Mouse (Mus musculus) heart, postnatal 14 days (tissue): Measurements from ENCODE around the gene C130074G19Rik. TPM values are rescaled to one million over a fixed set of nuclear protein-coding genes. Genes with fewer than 3 reads are reported as not detected.

Experiments
- DNase-seq, 2 experiments: peaks; one replicate each; pipeline ENCODE4 v3.0.0; 2021 to 2022
- intact Hi-C: fragments of 180-260 bp; cut with DNase I; formaldehyde crosslinking; loops from one replicate; pipeline ENCODE4 v1.15.1; 2025
- long read RNA-seq, 2 experiments: library from polyadenylated mRNA; stranded (forward); transcript quantifications; one replicate each; pipeline ENCODE4 v2.0.0; 2021
- total RNA-seq, 2 experiments: library from RNA; stranded (reverse); gene quantifications; 2 replicates each; pipeline ENCODE4 v1.2.3; 2021

C130074G19Rik gene
- 10 to 100 TPM; 24.1 to 30.3 TPM for total RNA-seq
- long read RNA-seq, experiment 1, partial matches to known transcripts: 0 of 7 reads
- long read RNA-seq, experiment 1, other reads (novel, unspliced or antisense): 7 of 7 reads
- long read RNA-seq, experiment 2, partial matches to known transcripts: 0 of 4 reads
- long read RNA-seq, experiment 2, other reads (novel, unspliced or antisense): 3 of 4 reads

GRCm38 (mm10) chr1:184882281-184883268, at the start of gene C130074G19Rik:
Gene C130074G19Rik (minus strand): TSS chr1:184883218.
- intact Hi-C loops: loop anchor here (1.0 to 2.0 kb wide), 2 partner anchors 29 to 58 kb away; no protein-coding TSS in a partner anchor
- DNase-seq: peak; percentile 80 to 82

GRCm38 (mm10) chr1:184931097-184931496, 48.1 kb upstream of the C130074G19Rik start:
- DNase-seq: no peak
- intact Hi-C loops: no loop called here

GRCm38 (mm10) chr1:184928382-184928781, 45.4 kb upstream of the C130074G19Rik start:
- intact Hi-C loops: no loop called here
- no peak for DNase-seq

- intact Hi-C loops: no loop called here
Observed at GRCm38 (mm10) chr1:184927911-184928310, 44.9 kb upstream of the C130074G19Rik start.

GRCm38 (mm10) chr1:184922824-184923223, 39.8 kb upstream of the C130074G19Rik start:
- DNase-seq: no peak

More at GRCm38 (mm10) chr1:184927911-184928310, 44.9 kb upstream of the C130074G19Rik start:
- no peak for DNase-seq

GRCm38 (mm10) chr1:184920057-184920456, 37.0 kb upstream of the C130074G19Rik start:
- intact Hi-C loops: no loop called here
- DNase-seq: no peak

More at GRCm38 (mm10) chr1:184922824-184923223, 39.8 kb upstream of the C130074G19Rik start:
- intact Hi-C loops: no loop called here

GRCm38 (mm10) chr1:184918227-184918888, 35.3 kb upstream of the C130074G19Rik start:
- intact Hi-C loops: no loop called here
- no peak for DNase-seq

GRCm38 (mm10) chr1:184912336-184912735, 29.3 kb upstream of the C130074G19Rik start:
- intact Hi-C loops: no loop called here

GRCm38 (mm10) chr1:184911861-184912260, 28.8 kb upstream of the C130074G19Rik start:
- intact Hi-C loops: no loop called here
- peak in 1 of 2 experiments; percentile 10 for DNase-seq

More at GRCm38 (mm10) chr1:184912336-184912735, 29.3 kb upstream of the C130074G19Rik start:
- no peak for DNase-seq

- DNase-seq: peak; percentile 13 to 17
- intact Hi-C loops: no loop called here
Observed at GRCm38 (mm10) chr1:184908558-184908957, 25.5 kb upstream of the C130074G19Rik start.

- intact Hi-C loops: no loop called here
- DNase-seq: no peak
Observed at GRCm38 (mm10) chr1:184905904-184906745, 23.1 kb upstream of the C130074G19Rik start.

GRCm38 (mm10) chr1:184905371-184905770, 22.4 kb upstream of the C130074G19Rik start:
- no peak for DNase-seq
- intact Hi-C loops: no loop called here

- intact Hi-C loops: no loop called here
- no peak for DNase-seq
Observed at GRCm38 (mm10) chr1:184903697-184904096, 20.7 kb upstream of the C130074G19Rik start.

GRCm38 (mm10) chr1:184902886-184903285, 19.9 kb upstream of the C130074G19Rik start:
- DNase-seq: no peak
- intact Hi-C loops: no loop called here

GRCm38 (mm10) chr1:184897350-184897749, 14.3 kb upstream of the C130074G19Rik start:
- no peak for DNase-seq
- intact Hi-C loops: no loop called here

- no peak for DNase-seq
- intact Hi-C loops: loop anchor here (2.0 kb wide), 1 partner anchor 67 kb away; no protein-coding TSS in a partner anchor
Observed at GRCm38 (mm10) chr1:184891998-184892397, 9.0 kb upstream of the C130074G19Rik start.

- intact Hi-C loops: no loop called here
Observed at GRCm38 (mm10) chr1:184889454-184889853, 6.4 kb upstream of the C130074G19Rik start.

GRCm38 (mm10) chr1:184886160-184886559, 3.1 kb upstream of the C130074G19Rik start:
- DNase-seq: no peak
- intact Hi-C loops: no loop called here

More at GRCm38 (mm10) chr1:184889454-184889853, 6.4 kb upstream of the C130074G19Rik start:
- DNase-seq: peak; percentile 24 to 37

- intact Hi-C loops: loop anchor here (2.0 kb wide), 1 partner anchor 57 kb away; no protein-coding TSS in a partner anchor
- no peak for DNase-seq
Observed at GRCm38 (mm10) chr1:184881861-184882260, 1.2 kb downstream of the C130074G19Rik start.
